Mouse (Mus musculus): Measurements from ENCODE around the gene Hcn3.

GRCm38 (mm10) chr3:89102495-89103290 is 57.3 kb downstream of the Hcn3 start:
- TF ChIP-seq USF1 (IDR thresholded peaks at IDR 0.05; ENCODE audit: low read depth) (no peak), POLR2A (IDR thresholded peaks at IDR 0.05; ENCODE audit: insufficient read length, low read depth) (no peak), MYOG (IDR thresholded peaks at IDR 0.05; ENCODE audit: control insufficient read depth in 1 of 3, insufficient read depth in 1 of 3, insufficient read length in 2 of 3, low read depth in 2 of 3) (no peak), MYOD1 (IDR thresholded peaks at IDR 0.05; ENCODE audit: control insufficient read depth in 1 of 3, insufficient read length in 2 of 3, low read depth in 2 of 3) (no peak), TCF3 (IDR thresholded peaks at IDR 0.05; ENCODE audit: insufficient read length, low read depth) (no peak), CEBPB (IDR thresholded peaks at IDR 0.05; ENCODE audit: insufficient read depth, poor library complexity, severe bottlenecking) (no peak), E2F4 (IDR thresholded peaks at IDR 0.05; ENCODE audit: insufficient read depth) (no peak), POLR2AphosphoS2 (IDR thresholded peaks at IDR 0.05; ENCODE audit: insufficient read length, low read depth) (no peak)
